Mouse (Mus musculus): ENCODE measurements around the gene Arl5c. TPM values are rescaled to one million over a fixed set of nuclear protein-coding genes. Genes with fewer than 3 reads are reported as not detected.
A peak's percentile ranks its signal among the peaks of the same experiment; 100 is the strongest.

The Arl5c gene
- polyA plus RNA-seq, 1 experiment = 2.1 TPM

- Histone ChIP-seq H3K27me3 (ENCODE audit: control insufficient read depth, insufficient read depth, insufficient read length) (no peaks in the 10 kb centered on the region), H3K36me3 (ENCODE audit: control insufficient read depth, insufficient read depth) (no peaks in the 10 kb centered on the region), H3ac (ENCODE audit: control insufficient read depth, insufficient read length) (no peak overlapping the region), H3K4me2 (ENCODE audit: low read depth) (no peak overlapping the region), H3K4me3 (no peak overlapping the region), H3K79me2 (ENCODE audit: control insufficient read depth, insufficient read depth) (no peaks in the 10 kb centered on the region)
- TF ChIP-seq MYOG (IDR thresholded peaks at IDR 0.05; ENCODE audit: control insufficient read depth in 1 of 3, insufficient read depth in 1 of 3, insufficient read length in 2 of 3, low read depth in 2 of 3) (no peak), TCF3 (IDR thresholded peaks at IDR 0.05; ENCODE audit: insufficient read length, low read depth) (no peak), POLR2AphosphoS2 (IDR thresholded peaks at IDR 0.05; ENCODE audit: insufficient read length, low read depth) (no peak), E2F4 (IDR thresholded peaks at IDR 0.05; ENCODE audit: insufficient read depth) (no peak), REST (IDR thresholded peaks at IDR 0.05; ENCODE audit: insufficient read depth, insufficient read length) (no peak), TCF12 (IDR thresholded peaks at IDR 0.05; ENCODE audit: insufficient read depth, poor library complexity, severe bottlenecking) (no peak), SRF (IDR thresholded peaks at IDR 0.05; ENCODE audit: control insufficient read depth, insufficient read length, low read depth) (no peak), POLR2A (IDR thresholded peaks at IDR 0.05; ENCODE audit: insufficient read length, low read depth) (no peak), MAX (IDR thresholded peaks at IDR 0.05; ENCODE audit: low read depth) (no peak), MYOD1 (IDR thresholded peaks at IDR 0.05; ENCODE audit: control insufficient read depth in 1 of 3, insufficient read length in 2 of 3, low read depth in 2 of 3) (no peak), USF1 (IDR thresholded peaks at IDR 0.05; ENCODE audit: low read depth) (no peak), CEBPB (IDR thresholded peaks at IDR 0.05; ENCODE audit: insufficient read depth, poor library complexity, severe bottlenecking) (no peak)
Observed at GRCm38 (mm10) chr11:97972434-97972833, 23.5 kb downstream of the Arl5c start.

GRCm38 (mm10) chr11:97971232-97971631, 24.7 kb downstream of the Arl5c start:
- TF ChIP-seq MAX (IDR thresholded peaks at IDR 0.05; ENCODE audit: low read depth) (no peak), TCF12 (IDR thresholded peaks at IDR 0.05; ENCODE audit: insufficient read depth, poor library complexity, severe bottlenecking) (peak; percentile 58), MYOG (IDR thresholded peaks at IDR 0.05; ENCODE audit: control insufficient read depth in 1 of 3, insufficient read depth in 1 of 3, insufficient read length in 2 of 3, low read depth in 2 of 3) (peak; percentile 49 to 95 (median 76)), REST (IDR thresholded peaks at IDR 0.05; ENCODE audit: insufficient read depth, insufficient read length) (no peak), E2F4 (IDR thresholded peaks at IDR 0.05; ENCODE audit: insufficient read depth) (no peak), POLR2A (IDR thresholded peaks at IDR 0.05; ENCODE audit: insufficient read length, low read depth) (no peak), MYOD1 (IDR thresholded peaks at IDR 0.05; ENCODE audit: control insufficient read depth in 1 of 3, insufficient read length in 2 of 3, low read depth in 2 of 3) (peak; percentile 52 to 93 (median 88)), TCF3 (IDR thresholded peaks at IDR 0.05; ENCODE audit: insufficient read length, low read depth) (no peak), USF1 (IDR thresholded peaks at IDR 0.05; ENCODE audit: low read depth) (no peak), POLR2AphosphoS2 (IDR thresholded peaks at IDR 0.05; ENCODE audit: insufficient read length, low read depth) (no peak), CEBPB (IDR thresholded peaks at IDR 0.05; ENCODE audit: insufficient read depth, poor library complexity, severe bottlenecking) (0 out of 2 replicates have a peak, but pooled peaks have one; percentile 16), SRF (IDR thresholded peaks at IDR 0.05; ENCODE audit: control insufficient read depth, insufficient read length, low read depth) (no peak)
- Histone ChIP-seq H3K4me2 (ENCODE audit: low read depth) (peak overlapping the region; percentile 81), H3K36me3 (ENCODE audit: control insufficient read depth, insufficient read depth) (no peaks in the 10 kb centered on the region), H3K4me3 (no peak overlapping the region), H3K79me2 (ENCODE audit: control insufficient read depth, insufficient read depth) (no peaks in the 10 kb centered on the region), H3K27me3 (ENCODE audit: control insufficient read depth, insufficient read depth, insufficient read length) (no peaks in the 10 kb centered on the region), H3ac (ENCODE audit: control insufficient read depth, insufficient read length) (no peak overlapping the region)

GRCm38 (mm10) chr11:97970771-97971170, 25.2 kb downstream of the Arl5c start:
- Histone ChIP-seq H3K27me3 (ENCODE audit: control insufficient read depth, insufficient read depth, insufficient read length) (no peaks in the 10 kb centered on the region), H3K79me2 (ENCODE audit: control insufficient read depth, insufficient read depth) (no peaks in the 10 kb centered on the region), H3K4me2 (ENCODE audit: low read depth) (peak overlapping the region; percentile 81), H3K4me3 (no peak overlapping the region), H3K36me3 (ENCODE audit: control insufficient read depth, insufficient read depth) (no peaks in the 10 kb centered on the region), H3ac (ENCODE audit: control insufficient read depth, insufficient read length) (no peak overlapping the region)
- TF ChIP-seq REST (IDR thresholded peaks at IDR 0.05; ENCODE audit: insufficient read depth, insufficient read length) (no peak), POLR2AphosphoS2 (IDR thresholded peaks at IDR 0.05; ENCODE audit: insufficient read length, low read depth) (no peak), E2F4 (IDR thresholded peaks at IDR 0.05; ENCODE audit: insufficient read depth) (no peak), TCF3 (IDR thresholded peaks at IDR 0.05; ENCODE audit: insufficient read length, low read depth) (no peak), MYOD1 (IDR thresholded peaks at IDR 0.05; ENCODE audit: control insufficient read depth in 1 of 3, insufficient read length in 2 of 3, low read depth in 2 of 3) (no peak)

- H3K79me2 ChIP-seq (ENCODE audit: control insufficient read depth, insufficient read depth) = no peaks in the 10 kb centered on the region
- H3ac ChIP-seq (ENCODE audit: control insufficient read depth, insufficient read length) = no peak overlapping the region
- no peaks in the 10 kb centered on the region for H3K36me3 ChIP-seq (ENCODE audit: control insufficient read depth, insufficient read depth)
Observed at GRCm38 (mm10) chr11:97968385-97968784, 27.6 kb downstream of the Arl5c start.

GRCm38 (mm10) chr11:97967114-97967513, 28.9 kb downstream of the Arl5c start:
- no peaks in the 10 kb centered on the region for H3K79me2 ChIP-seq (ENCODE audit: control insufficient read depth, insufficient read depth)
- H3K4me2 ChIP-seq (ENCODE audit: low read depth) = no peak overlapping the region
- H3K27me3 ChIP-seq (ENCODE audit: control insufficient read depth, insufficient read depth, insufficient read length) = no peaks in the 10 kb centered on the region
- no peak overlapping the region for H3K4me3 ChIP-seq
- TF ChIP-seq MAX (IDR thresholded peaks at IDR 0.05; ENCODE audit: low read depth) (no peak), TCF3 (IDR thresholded peaks at IDR 0.05; ENCODE audit: insufficient read length, low read depth) (no peak), TCF12 (IDR thresholded peaks at IDR 0.05; ENCODE audit: insufficient read depth, poor library complexity, severe bottlenecking) (no peak), SRF (IDR thresholded peaks at IDR 0.05; ENCODE audit: control insufficient read depth, insufficient read length, low read depth) (no peak), POLR2A (IDR thresholded peaks at IDR 0.05; ENCODE audit: insufficient read length, low read depth) (no peak), E2F4 (IDR thresholded peaks at IDR 0.05; ENCODE audit: insufficient read depth) (no peak), POLR2AphosphoS2 (IDR thresholded peaks at IDR 0.05; ENCODE audit: insufficient read length, low read depth) (no peak), REST (IDR thresholded peaks at IDR 0.05; ENCODE audit: insufficient read depth, insufficient read length) (no peak), CEBPB (IDR thresholded peaks at IDR 0.05; ENCODE audit: insufficient read depth, poor library complexity, severe bottlenecking) (no peak), MYOG (IDR thresholded peaks at IDR 0.05; ENCODE audit: control insufficient read depth in 1 of 3, insufficient read depth in 1 of 3, insufficient read length in 2 of 3, low read depth in 2 of 3) (no peak)
- no peak overlapping the region for H3ac ChIP-seq (ENCODE audit: control insufficient read depth, insufficient read length)
- H3K36me3 ChIP-seq (ENCODE audit: control insufficient read depth, insufficient read depth) = no peaks in the 10 kb centered on the region

More at GRCm38 (mm10) chr11:97968385-97968784, 27.6 kb downstream of the Arl5c start:
- Histone ChIP-seq H3K27me3 (ENCODE audit: control insufficient read depth, insufficient read depth, insufficient read length) (no peaks in the 10 kb centered on the region), H3K4me3 (no peak overlapping the region), H3K4me2 (ENCODE audit: low read depth) (no peak overlapping the region)
- no peak for TF ChIP-seq MYOD1 (IDR thresholded peaks at IDR 0.05; ENCODE audit: control insufficient read depth in 1 of 3, insufficient read length in 2 of 3, low read depth in 2 of 3)

Measured in myocyte (in vitro differentiated cells).